Mouse (Mus musculus) megakaryocyte progenitor cell, adult 5-6 weeks (primary cell): Measurements from ENCODE around the gene Hic1. TPM values are rescaled to one million over a fixed set of nuclear protein-coding genes. Genes with fewer than 3 reads are reported as not detected.
A peak's percentile ranks its signal among the peaks of the same experiment; 100 is the strongest.

Experiments
- ATAC-seq: replicated peaks from 2 replicates; pipeline ENCODE4 v1.8.0; 2016; ENCODE audit warnings: mild to moderate bottlenecking, moderate TSS enrichment, inconsistent platforms; ENCODE audit not compliant: poor library complexity
- total RNA-seq, 2 experiments: library from RNA; stranded (forward) in 1 of 2; stranded (reverse) in 1 of 2; fragments of 157-497, 149-512 nt in 1 of 2; fragments of 200-1000 nt in 1 of 2; gene quantifications; 2 replicates each; pipeline versions ENCODE4 v1.2.3 to v1.2.4; 2015 to 2017

Hic1 gene
- total RNA-seq (2015) (0.02 TPM in 1 of 2 replicates, not detected in the other), total RNA-seq (2017) (not detected in 2 replicates)

- ATAC-seq, result no peak
Observed at GRCm38 (mm10) chr11:75169405-75170080, at the start of gene Hic1. Hic1 (minus strand) TSS chr11:75169519.

- no peak for ATAC-seq
Observed at GRCm38 (mm10) chr11:75214081-75214950, 45.0 kb upstream of the Hic1 start.

GRCm38 (mm10) chr11:75213372-75214080, 44.2 kb upstream of the Hic1 start:
- no peak for ATAC-seq

- no peak for ATAC-seq
Observed at GRCm38 (mm10) chr11:75212876-75213275, 43.6 kb upstream of the Hic1 start.

- ATAC-seq, result no peak
Observed at GRCm38 (mm10) chr11:75212031-75212667, 42.8 kb upstream of the Hic1 start.

GRCm38 (mm10) chr11:75210755-75211154, 41.4 kb upstream of the Hic1 start:
- ATAC-seq, result no peak

GRCm38 (mm10) chr11:75210093-75210492, 40.8 kb upstream of the Hic1 start:
- ATAC-seq, result peak; percentile 23; the same call in 1 of the 2 replicates

- peak; percentile 44 for ATAC-seq
Observed at GRCm38 (mm10) chr11:75209363-75209762, 40.0 kb upstream of the Hic1 start.

GRCm38 (mm10) chr11:75206347-75206746, 37.0 kb upstream of the Hic1 start:
- ATAC-seq, result no peak

- peak; percentile 32; the same call in 1 of the 2 replicates for ATAC-seq
Observed at GRCm38 (mm10) chr11:75204472-75204871, 35.2 kb upstream of the Hic1 start.

GRCm38 (mm10) chr11:75203926-75204325, 34.6 kb upstream of the Hic1 start:
- ATAC-seq, result no peak

GRCm38 (mm10) chr11:75201721-75202120, 32.4 kb upstream of the Hic1 start:
- no peak for ATAC-seq

- ATAC-seq, result no peak
Observed at GRCm38 (mm10) chr11:75200935-75201334, 31.6 kb upstream of the Hic1 start.

- no peak for ATAC-seq
Observed at GRCm38 (mm10) chr11:75199951-75200350, 30.6 kb upstream of the Hic1 start.

- ATAC-seq, result no peak
Observed at GRCm38 (mm10) chr11:75198792-75199191, 29.5 kb upstream of the Hic1 start.

GRCm38 (mm10) chr11:75197956-75198355, 28.6 kb upstream of the Hic1 start:
- ATAC-seq, result peak; percentile 67

GRCm38 (mm10) chr11:75196131-75196530, 26.8 kb upstream of the Hic1 start:
- ATAC-seq, result no peak

- no peak for ATAC-seq
Observed at GRCm38 (mm10) chr11:75194850-75195461, 25.6 kb upstream of the Hic1 start.

GRCm38 (mm10) chr11:75194121-75194849, 25.0 kb upstream of the Hic1 start:
- ATAC-seq, result no peak
